Mouse (Mus musculus) E14TG2a.4 (cell line): ENCODE data around the gene Wdr63.

Experiments used
- CTCF ChIP-seq: conservative IDR thresholded peaks from 2 replicates; pipeline ENCODE4 v1.5.1; 2014; ENCODE audit warnings: low read length
- NANOG ChIP-seq: IDR thresholded peaks from 2 replicates; pipeline ENCODE4 v1.6.1; 2014; ENCODE audit warnings: borderline replicate concordance, low read length, mixed read lengths
- POU5F1 ChIP-seq: IDR thresholded peaks from 2 replicates; pipeline ENCODE4 v1.6.1; 2014; ENCODE audit warnings: low read length, borderline replicate concordance

DNA sequence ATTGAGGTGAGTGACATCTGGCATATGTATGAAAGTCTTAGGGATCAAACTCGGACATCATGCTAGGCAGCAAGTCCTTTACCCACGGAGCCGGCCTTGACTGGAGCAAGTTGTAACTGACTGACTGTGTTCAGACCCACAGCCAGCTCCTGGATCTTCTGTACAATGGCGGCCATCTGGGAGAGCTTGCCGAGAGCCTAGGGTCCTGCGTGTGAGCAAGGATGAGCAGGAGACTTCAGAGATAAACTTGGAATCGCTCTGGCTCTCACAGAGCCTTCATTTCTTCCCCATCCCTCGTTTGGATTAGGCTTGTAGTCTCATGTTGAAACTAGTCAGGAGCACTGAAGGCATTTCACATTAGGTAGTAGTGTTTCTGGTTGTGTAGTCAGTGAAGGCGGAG lies 85.7 kb downstream of the Wdr63 start:
- no peak for TF ChIP-seq CTCF
- no peak for TF ChIP-seq NANOG
- no peak for TF ChIP-seq POU5F1
